Comparison of ENCODE assay signal across 23 mouse cellular contexts in the genomic region with DNA sequence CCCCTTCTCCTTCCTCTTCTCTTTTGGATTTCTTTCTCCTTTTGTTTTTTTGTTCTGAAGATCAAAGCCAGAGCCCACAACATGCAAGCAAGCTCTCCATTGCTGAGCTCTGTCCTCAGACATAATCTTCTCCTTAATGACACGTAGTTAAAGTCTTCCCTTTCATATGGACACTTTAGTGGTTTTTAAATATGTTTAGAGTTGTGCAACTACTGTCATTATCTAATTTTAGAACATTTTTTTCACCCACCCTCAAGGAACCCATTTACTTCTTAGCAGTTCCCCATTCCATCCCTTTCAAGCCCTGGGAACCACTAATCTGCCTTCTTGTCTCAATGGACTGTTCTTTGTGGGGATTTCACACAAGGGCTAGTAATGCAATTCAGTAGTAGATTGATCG. TPM values are rescaled to one million over a fixed set of nuclear protein-coding genes. Genes with fewer than 3 reads are reported as not detected.
DNase-seq lines count a peak whose midpoint lies in the region; ATAC-seq and TF ChIP-seq lines count a peak whose summit lies in the region.
"Had no signal": no experiment of that assay in that cellular context is flagged by ENCODE, and none has a peak within 500 bp of the region (broad histone marks: within the 10 kb centered on the region; RNA-seq: fewer than 3 reads in every experiment).

No protein-coding gene starts in this region.

- no peak overlapping the region for H3K27ac ChIP-seq in liver, postnatal 0 days (ENCODE audit: low read depth)
- no peak overlapping the region for H3K27ac ChIP-seq in liver, embryonic 11.5 days (ENCODE audit: low read depth, low read length)
- peak overlapping the region; percentile 64; the same call in 1 of the 2 replicates for H3K27ac ChIP-seq in lung, postnatal 0 days (ENCODE audit: low read length)
- H3K27ac ChIP-seq in layer of hippocampus, adult 2 months = no peak overlapping the region
- H3K27ac ChIP-seq: embryonic facial prominence, embryonic 12.5 days; gastrocnemius, adult 2 months; heart, embryonic 13.5 days; hindbrain, embryonic 15.5 days had no signal

- H3K4me3 ChIP-seq in liver, postnatal 0 days (ENCODE audit: low read depth, low read length) = no peak overlapping the region
- H3K4me3 ChIP-seq in liver, embryonic 11.5 days (ENCODE audit: low read depth, low read length) = no peak overlapping the region
- H3K4me3 ChIP-seq in lung, postnatal 0 days (ENCODE audit: low read depth, low read length) = no peak overlapping the region
- H3K4me3 ChIP-seq in layer of hippocampus, adult 2 months = no peak overlapping the region
- H3K4me3 ChIP-seq: embryonic facial prominence, embryonic 12.5 days; gastrocnemius, adult 2 months; heart, embryonic 13.5 days; hindbrain, embryonic 15.5 days had no signal

- no peak for TF ChIP-seq EP300 in liver, postnatal 0 days (IDR thresholded peaks at IDR 0.05; ENCODE audit: low read depth)
- no peak for TF ChIP-seq EP300 in lung, postnatal 0 days (IDR thresholded peaks at IDR 0.05)

- no peak for DNase-seq in liver, postnatal 0 days
- DNase-seq in liver, embryonic 11.5 days (ENCODE audit: low spot score) = no peak
- DNase-seq in lung, postnatal 0 days (ENCODE audit: low spot score) = peak; percentile 87
- DNase-seq in lung, adult 18-20 months = no peak
- DNase-seq in layer of hippocampus, adult 2 months (ENCODE audit: low spot score in 2 of 2) = no peak
- DNase-seq: adrenal gland, postnatal 14 days; cerebellum, adult 2 months; cerebellum, postnatal 10 days; embryo, embryonic 11 days; gastrocnemius, adult 2 months; gastrocnemius, postnatal 25 days; heart, adult 11 months; heart, postnatal 36 days had no signal

- no peaks in the 10 kb centered on the region for H3K36me3 ChIP-seq in liver, postnatal 0 days (replicated peaks; ENCODE audit: insufficient read depth, low read length)
- H3K36me3 ChIP-seq in liver, embryonic 11.5 days (ENCODE audit: control insufficient read depth, insufficient read depth, low read length) = no peaks in the 10 kb centered on the region; the same call in 1 of the 2 replicates
- H3K36me3 ChIP-seq in lung, postnatal 0 days (ENCODE audit: insufficient read depth, low read length) = no peaks in the 10 kb centered on the region
- H3K36me3 ChIP-seq: embryonic facial prominence, embryonic 12.5 days; heart, embryonic 13.5 days; hindbrain, embryonic 15.5 days had no signal

- WGBS in liver, postnatal 0 days (ENCODE audit: insufficient replicate concordance) = 52% methylated on average over 2 of the region's 2 CpGs
- WGBS in liver, embryonic 11.5 days = 69% methylated on average over 2 of the region's 2 CpGs
- WGBS in lung, postnatal 0 days = 55% methylated on average over 2 of the region's 2 CpGs

- no peak overlapping the region for H3K9ac ChIP-seq in liver, postnatal 0 days (replicated peaks)
- no peak overlapping the region for H3K9ac ChIP-seq in liver, embryonic 11.5 days (ENCODE audit: low read depth, low read length)
- H3K9ac ChIP-seq in lung, postnatal 0 days (replicated peaks; ENCODE audit: low read depth) = no peak overlapping the region
- H3K9ac ChIP-seq: embryonic facial prominence, embryonic 12.5 days; heart, embryonic 13.5 days; hindbrain, embryonic 15.5 days had no signal

- H3K27me3 ChIP-seq in liver, postnatal 0 days (ENCODE audit: insufficient read depth, low read length) = no peaks in the 10 kb centered on the region
- H3K27me3 ChIP-seq in liver, embryonic 11.5 days (replicated peaks; ENCODE audit: control insufficient read depth, insufficient read depth, low read length) = no peaks in the 10 kb centered on the region
- H3K27me3 ChIP-seq in lung, postnatal 0 days (replicated peaks; ENCODE audit: insufficient read depth, low read length) = no peaks in the 10 kb centered on the region
- H3K27me3 ChIP-seq: embryonic facial prominence, embryonic 12.5 days; hindbrain, embryonic 15.5 days had no signal

- ATAC-seq in liver, postnatal 0 days = no peak
- ATAC-seq in liver, embryonic 11.5 days (replicated peaks; ENCODE audit: low FRiP score) = no peak
- ATAC-seq in lung, postnatal 0 days = peak; percentile 33
- peak; percentile 30 for ATAC-seq in megakaryocyte, adult 5-6 weeks (ENCODE audit: poor library complexity, severe bottlenecking)
- ATAC-seq in erythroid progenitor cell, adult 5-6 weeks (replicated peaks; ENCODE audit: low FRiP score, poor library complexity, severe bottlenecking) = no peak
- ATAC-seq: forebrain, embryonic 14.5 days had no signal

- no peaks in the 10 kb centered on the region for H3K9me3 ChIP-seq in liver, postnatal 0 days (ENCODE audit: low read length)
- no peaks in the 10 kb centered on the region for H3K9me3 ChIP-seq in liver, embryonic 11.5 days (ENCODE audit: control insufficient read depth, low read length)
- no peaks in the 10 kb centered on the region for H3K9me3 ChIP-seq in lung, postnatal 0 days (ENCODE audit: low read length)
- H3K9me3 ChIP-seq: embryonic facial prominence, embryonic 12.5 days; heart, embryonic 13.5 days; hindbrain, embryonic 15.5 days had no signal

- TF ChIP-seq CTCF in liver, postnatal 0 days (IDR thresholded peaks at IDR 0.05; ENCODE audit: low read depth) = no peak
- no peak for TF ChIP-seq CTCF in lung, postnatal 0 days (IDR thresholded peaks at IDR 0.05)
- TF ChIP-seq CTCF in layer of hippocampus, adult 2 months (conservative IDR thresholded peaks at IDR 0.05) = no peak

- peak overlapping the region; percentile 35; the same call in 1 of the 2 replicates for H3K4me2 ChIP-seq in liver, postnatal 0 days (ENCODE audit: low read depth, low read length)
- no peak overlapping the region for H3K4me2 ChIP-seq in liver, embryonic 11.5 days
- H3K4me2 ChIP-seq in lung, postnatal 0 days (replicated peaks; ENCODE audit: low read depth, low read length) = no peak overlapping the region
- H3K4me2 ChIP-seq: embryonic facial prominence, embryonic 12.5 days; heart, embryonic 13.5 days; hindbrain, embryonic 15.5 days had no signal

- peaks cover 9% of the 10 kb centered on the region for H3K4me1 ChIP-seq in liver, postnatal 0 days (ENCODE audit: insufficient read depth)
- H3K4me1 ChIP-seq in liver, embryonic 11.5 days (replicated peaks; ENCODE audit: control insufficient read depth, insufficient read depth, low read length) = no peaks in the 10 kb centered on the region; the same call in 1 of the 2 replicates
- H3K4me1 ChIP-seq in lung, postnatal 0 days (ENCODE audit: insufficient read depth, low read depth, low read length) = peaks cover 4% of the 10 kb centered on the region; the same call in 1 of the 2 replicates

RNA-seq across cellular contexts. Expression of a gene that starts 13.9 kb away (rescaled TPM):
- polyA plus RNA-seq in liver, postnatal 0 days (2015; fragmentation: Nextera tagmentation; extraction: Ambion mirVana) = 0.76 and 1.1 TPM in 2 replicates
- 0.55 and 0.74 TPM in 2 replicates for polyA plus RNA-seq in liver, embryonic 11.5 days (2014; fragmentation: Nextera tagmentation; extraction: Ambion mirVana)
- polyA plus RNA-seq in lung, postnatal 0 days (2015; fragmentation: Nextera tagmentation; extraction: Ambion mirVana) = 106 and 123 TPM in 2 replicates
- total RNA-seq in megakaryocyte, adult 5-6 weeks (2015) = 9.0 and 9.5 TPM in 2 replicates
- 0.99 and 1.6 TPM in 2 replicates for total RNA-seq in megakaryocyte, adult 5-6 weeks (2017)
- 1 to 10 TPM; 4.3 to 5.2 TPM for total RNA-seq in layer of hippocampus, adult 2 months (2021)
- total RNA-seq in erythroid progenitor cell, adult 5-6 weeks (2015; ENCODE audit: low replicate concordance) = 2.9 and 7.6 TPM in 2 replicates
- not detected in 2 replicates for total RNA-seq in erythroid progenitor cell, adult 5-6 weeks (2017; ENCODE audit: low replicate concordance)
- total RNA-seq: MEL had no signal

RNA-seq across cellular contexts. Expression of a gene that starts 14.8 kb away (rescaled TPM):
- polyA plus RNA-seq in liver, postnatal 0 days (2015; fragmentation: Nextera tagmentation; extraction: Ambion mirVana) = 40.5 and 41.1 TPM in 2 replicates
- 37.0 and 38.0 TPM in 2 replicates for polyA plus RNA-seq in liver, embryonic 11.5 days (2014; fragmentation: Nextera tagmentation; extraction: Ambion mirVana)
- 107 and 108 TPM in 2 replicates for polyA plus RNA-seq in lung, postnatal 0 days (2015; fragmentation: Nextera tagmentation; extraction: Ambion mirVana)
- total RNA-seq in megakaryocyte, adult 5-6 weeks (2015) = 96.4 and 101 TPM in 2 replicates
- total RNA-seq in megakaryocyte, adult 5-6 weeks (2017) = 90.2 and 116 TPM in 2 replicates
- 10 to 100 TPM; 12.0 to 12.1 TPM for total RNA-seq in layer of hippocampus, adult 2 months (2021)
- 8.3 and 11.7 TPM in 2 replicates for total RNA-seq in erythroid progenitor cell, adult 5-6 weeks (2015; ENCODE audit: low replicate concordance)
- total RNA-seq in erythroid progenitor cell, adult 5-6 weeks (2017; ENCODE audit: low replicate concordance) = 2.3 and 20.7 TPM in 2 replicates

RNA-seq across cellular contexts. Expression of a gene that starts 20.7 kb away (rescaled TPM):
- 31.8 TPM in 2 replicates for polyA plus RNA-seq in liver, postnatal 0 days (2015; fragmentation: Nextera tagmentation; extraction: Ambion mirVana)
- polyA plus RNA-seq in liver, embryonic 11.5 days (2014; fragmentation: Nextera tagmentation; extraction: Ambion mirVana) = 30.1 and 34.7 TPM in 2 replicates
- 96.7 and 100 TPM in 2 replicates for polyA plus RNA-seq in lung, postnatal 0 days (2015; fragmentation: Nextera tagmentation; extraction: Ambion mirVana)
- total RNA-seq in megakaryocyte, adult 5-6 weeks (2015) = 30.0 and 30.6 TPM in 2 replicates
- 57.1 and 59.9 TPM in 2 replicates for total RNA-seq in megakaryocyte, adult 5-6 weeks (2017)
- 1 to 10 TPM; 6.6 to 9.8 TPM for total RNA-seq in layer of hippocampus, adult 2 months (2021)
- total RNA-seq in erythroid progenitor cell, adult 5-6 weeks (2015; ENCODE audit: low replicate concordance) = 0.84 and 5.0 TPM in 2 replicates
- total RNA-seq in erythroid progenitor cell, adult 5-6 weeks (2017; ENCODE audit: low replicate concordance) = 2.8 and 3.5 TPM in 2 replicates

RNA-seq across cellular contexts. Expression of a gene that starts 46.2 kb away (rescaled TPM):
- polyA plus RNA-seq in liver, postnatal 0 days (2015; fragmentation: Nextera tagmentation; extraction: Ambion mirVana) = 1.1 and 1.2 TPM in 2 replicates
- polyA plus RNA-seq in liver, embryonic 11.5 days (2014; fragmentation: Nextera tagmentation; extraction: Ambion mirVana) = 0.30 and 0.35 TPM in 2 replicates
- polyA plus RNA-seq in lung, postnatal 0 days (2015; fragmentation: Nextera tagmentation; extraction: Ambion mirVana) = 0.50 and 0.82 TPM in 2 replicates
- not detected in 2 replicates for total RNA-seq in megakaryocyte, adult 5-6 weeks (2015)
- not detected in 2 replicates for total RNA-seq in megakaryocyte, adult 5-6 weeks (2017)
- under 1 TPM in 1 of 2 experiments, not detected in 1; 0.17 TPM for total RNA-seq in layer of hippocampus, adult 2 months (2021)
- total RNA-seq in erythroid progenitor cell, adult 5-6 weeks (2015; ENCODE audit: low replicate concordance) = not detected in 2 replicates
- not detected in 2 replicates for total RNA-seq in erythroid progenitor cell, adult 5-6 weeks (2017; ENCODE audit: low replicate concordance)
- total RNA-seq: gastrocnemius, adult 2 months; gastrocnemius, postnatal 25 days; heart, postnatal 36 days; MEL had no signal
- polyA plus RNA-seq: forebrain, embryonic 14.5 days had no signal

RNA-seq across cellular contexts. Expression of a gene that starts 48.5 kb away (rescaled TPM):
- polyA plus RNA-seq in liver, postnatal 0 days (2015; fragmentation: Nextera tagmentation; extraction: Ambion mirVana) = not detected in 2 replicates
- 0.12 TPM in 1 of 2 replicates, not detected in the other for polyA plus RNA-seq in liver, embryonic 11.5 days (2014; fragmentation: Nextera tagmentation; extraction: Ambion mirVana)
- not detected in 2 replicates for polyA plus RNA-seq in lung, postnatal 0 days (2015; fragmentation: Nextera tagmentation; extraction: Ambion mirVana)
- total RNA-seq in megakaryocyte, adult 5-6 weeks (2015) = not detected in 2 replicates
- not detected in 2 replicates for total RNA-seq in megakaryocyte, adult 5-6 weeks (2017)
- not detected for total RNA-seq in layer of hippocampus, adult 2 months (2021)
- not detected in 2 replicates for total RNA-seq in erythroid progenitor cell, adult 5-6 weeks (2015; ENCODE audit: low replicate concordance)
- total RNA-seq in erythroid progenitor cell, adult 5-6 weeks (2017; ENCODE audit: low replicate concordance) = not detected in 2 replicates
- total RNA-seq: adrenal gland, adult 18-20 months; adrenal gland, postnatal 14 days; gastrocnemius, adult 2 months; gastrocnemius, postnatal 25 days; heart, postnatal 36 days; MEL had no signal
- polyA plus RNA-seq: cerebellum, adult 2 months; heart, postnatal 0 days; hindbrain, embryonic 11.5 days; hindbrain, embryonic 15.5 days had no signal

Comparison
In these comparisons a context has a peak if more than half of its experiments do, and no peak if none do; other contexts are left out.
1. ATAC-seq: peak in lung, postnatal 0 days (single experiment) and megakaryocyte, adult 5-6 weeks (single experiment); none in liver, postnatal 0 days (single experiment), liver, embryonic 11.5 days (single experiment) and erythroid progenitor cell, adult 5-6 weeks (single experiment).
2. RNA of a gene that starts 14.8 kb away (total RNA-seq): 90.2 to 116 TPM in megakaryocyte, adult 5-6 weeks; 2.3 to 20.7 TPM in erythroid progenitor cell, adult 5-6 weeks and 12.0 to 12.1 TPM in layer of hippocampus, adult 2 months; every median in the first group is over 4 times any median in the second.